Mouse (Mus musculus): ENCODE measurements around the gene Mybpc3. TPM values are rescaled to one million over a fixed set of nuclear protein-coding genes. Genes with fewer than 3 reads are reported as not detected.
A peak's percentile ranks its signal among the peaks of the same experiment; 100 is the strongest.

Gene Mybpc3
- polyA plus RNA-seq, 1 experiment from 2014 or later, result not detected

DNA sequence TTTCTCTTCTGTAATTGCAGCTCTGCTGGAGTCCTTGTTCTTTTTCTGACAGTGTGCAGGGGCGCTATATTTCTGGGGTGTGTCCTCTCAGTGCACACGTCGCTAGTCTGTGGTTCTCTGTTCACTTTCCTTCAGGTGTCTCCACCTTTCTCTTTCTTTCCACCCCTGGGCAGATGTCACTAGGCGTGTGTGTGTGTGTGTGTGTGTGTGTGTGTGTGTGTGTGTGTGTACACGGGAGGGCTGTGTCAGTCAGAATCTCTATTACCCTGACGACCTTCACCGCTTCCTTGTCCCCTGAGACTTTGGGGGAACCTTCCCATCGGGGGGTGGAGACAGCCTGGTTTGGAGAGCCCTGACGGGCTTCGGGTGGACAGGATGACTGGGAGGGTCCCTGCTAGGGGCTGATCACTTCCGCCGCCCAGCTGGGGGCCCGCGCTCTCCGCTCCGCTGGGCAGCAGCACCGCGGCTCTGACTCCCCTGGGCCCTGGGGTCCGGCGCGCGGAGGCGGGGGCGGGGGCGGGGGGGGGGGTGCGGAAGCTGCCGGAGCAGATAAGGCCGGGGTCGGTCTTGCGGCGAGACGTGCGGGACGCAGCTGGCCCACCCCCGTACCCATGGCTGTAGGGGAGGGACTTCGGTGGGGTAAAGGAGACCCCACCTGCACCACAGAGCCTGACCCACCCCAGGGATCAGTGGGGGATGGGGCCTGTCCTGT lies 39.5 kb upstream of the Mybpc3 start:
- peak; percentile 77 for ATAC-seq
- peak overlapping the region; percentile 71 for H3K9ac ChIP-seq (ENCODE audit: low read depth, low read length)
- peak overlapping the region; percentile 92 for H3K4me2 ChIP-seq (ENCODE audit: low read depth, low read length)
- H3K36me3 ChIP-seq (ENCODE audit: control insufficient read depth, insufficient read depth, low read length), result no peaks in the 10 kb centered on the region
- no peaks in the 10 kb centered on the region for H3K27me3 ChIP-seq (replicated peaks; ENCODE audit: control insufficient read depth, insufficient read depth, low read length)
- WGBS, result 1% methylated on average over 33 of the region's 36 CpGs
- peaks cover 5% of the 10 kb centered on the region; the same call in 1 of the 2 replicates for H3K4me1 ChIP-seq (ENCODE audit: control insufficient read depth, insufficient read depth, low read length)
- no peaks in the 10 kb centered on the region for H3K9me3 ChIP-seq (ENCODE audit: control insufficient read depth, low read length)
- no peak overlapping the region for H3K27ac ChIP-seq (ENCODE audit: low read length)
- H3K4me3 ChIP-seq (ENCODE audit: low read length), result peak overlapping the region; percentile 50

DNA sequence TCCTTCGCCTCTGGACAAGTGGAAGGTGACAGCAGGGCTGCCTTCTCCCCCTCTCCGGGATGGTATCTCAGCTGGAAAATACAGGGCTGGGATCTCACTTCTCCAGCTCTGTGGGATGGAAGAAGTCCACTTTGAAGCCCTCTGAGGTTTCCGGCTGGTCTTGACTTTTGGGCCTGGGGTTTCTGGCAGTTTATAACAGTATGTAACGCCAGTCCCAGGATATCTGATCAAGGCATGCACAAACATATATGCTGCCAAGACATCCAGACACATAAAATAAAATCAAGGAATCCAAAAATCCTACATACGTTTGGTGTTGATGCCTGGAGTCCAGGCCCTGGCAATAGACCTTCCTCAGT lies 38.9 kb upstream of the Mybpc3 start:
- Histone ChIP-seq H3K36me3 (ENCODE audit: control insufficient read depth, insufficient read depth, low read length) (no peaks in the 10 kb centered on the region), H3K4me3 (ENCODE audit: low read length) (peak overlapping the region; percentile 50), H3K27ac (ENCODE audit: low read length) (no peak overlapping the region), H3K4me1 (ENCODE audit: control insufficient read depth, insufficient read depth, low read length) (peaks cover 5% of the 10 kb centered on the region; the same call in 1 of the 2 replicates), H3K27me3 (replicated peaks; ENCODE audit: control insufficient read depth, insufficient read depth, low read length) (no peaks in the 10 kb centered on the region), H3K4me2 (ENCODE audit: low read depth, low read length) (peak overlapping the region; percentile 92), H3K9me3 (ENCODE audit: control insufficient read depth, low read length) (no peaks in the 10 kb centered on the region), H3K9ac (ENCODE audit: low read depth, low read length) (peak overlapping the region; percentile 71)
- no peak for ATAC-seq
- 34% methylated on average over 5 of the region's 5 CpGs for WGBS

DNA sequence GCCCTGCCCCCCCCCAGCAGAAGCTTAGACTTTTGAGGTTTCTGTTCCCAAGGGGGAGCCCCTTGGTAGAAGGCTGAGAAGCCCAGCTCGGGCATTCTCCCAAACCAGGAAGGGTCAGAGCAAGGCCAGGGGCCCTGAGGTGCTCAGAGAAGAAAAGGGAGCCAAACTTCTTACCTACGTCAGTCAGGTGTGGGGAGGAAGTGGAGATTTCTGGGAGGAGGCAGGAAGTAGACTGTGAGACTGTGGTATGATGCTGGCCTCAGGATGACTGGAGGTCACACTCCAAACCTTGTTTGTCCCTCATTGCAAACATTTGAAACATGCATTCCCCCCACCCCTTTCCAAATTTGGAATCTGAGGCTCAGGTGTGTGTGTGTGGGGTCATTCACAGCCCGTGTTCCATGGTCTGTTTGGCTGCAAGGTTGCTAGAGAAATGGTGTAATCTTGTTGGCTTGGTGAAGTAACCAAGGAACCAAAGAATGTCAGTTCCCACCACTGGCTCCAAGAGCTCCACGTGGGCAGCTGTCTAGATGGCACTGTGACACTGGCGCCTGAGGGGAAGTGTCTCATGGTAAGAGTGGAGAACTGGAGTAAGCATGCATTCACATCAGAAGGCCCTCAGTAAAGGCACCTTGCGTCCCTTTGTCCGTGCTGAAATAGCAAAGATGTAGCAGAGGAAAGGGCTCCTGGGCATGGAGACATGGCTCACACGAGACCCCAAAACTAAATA lies 37.0 kb upstream of the Mybpc3 start:
- no peak overlapping the region for H3K4me2 ChIP-seq (ENCODE audit: low read depth, low read length)
- no peaks in the 10 kb centered on the region for H3K27me3 ChIP-seq (replicated peaks; ENCODE audit: control insufficient read depth, insufficient read depth, low read length)
- H3K9me3 ChIP-seq (ENCODE audit: control insufficient read depth, low read length), result no peaks in the 10 kb centered on the region
- no peaks in the 10 kb centered on the region for H3K36me3 ChIP-seq (ENCODE audit: control insufficient read depth, insufficient read depth, low read length)
- ATAC-seq, result no peak
- H3K9ac ChIP-seq (ENCODE audit: low read depth, low read length), result no peak overlapping the region
- peaks cover 5% of the 10 kb centered on the region; the same call in 1 of the 2 replicates for H3K4me1 ChIP-seq (ENCODE audit: control insufficient read depth, insufficient read depth, low read length)
- WGBS, result 68% methylated on average over 8 of the region's 8 CpGs
- no peak overlapping the region for H3K27ac ChIP-seq (ENCODE audit: low read length)
- no peak overlapping the region for H3K4me3 ChIP-seq (ENCODE audit: low read length)

DNA sequence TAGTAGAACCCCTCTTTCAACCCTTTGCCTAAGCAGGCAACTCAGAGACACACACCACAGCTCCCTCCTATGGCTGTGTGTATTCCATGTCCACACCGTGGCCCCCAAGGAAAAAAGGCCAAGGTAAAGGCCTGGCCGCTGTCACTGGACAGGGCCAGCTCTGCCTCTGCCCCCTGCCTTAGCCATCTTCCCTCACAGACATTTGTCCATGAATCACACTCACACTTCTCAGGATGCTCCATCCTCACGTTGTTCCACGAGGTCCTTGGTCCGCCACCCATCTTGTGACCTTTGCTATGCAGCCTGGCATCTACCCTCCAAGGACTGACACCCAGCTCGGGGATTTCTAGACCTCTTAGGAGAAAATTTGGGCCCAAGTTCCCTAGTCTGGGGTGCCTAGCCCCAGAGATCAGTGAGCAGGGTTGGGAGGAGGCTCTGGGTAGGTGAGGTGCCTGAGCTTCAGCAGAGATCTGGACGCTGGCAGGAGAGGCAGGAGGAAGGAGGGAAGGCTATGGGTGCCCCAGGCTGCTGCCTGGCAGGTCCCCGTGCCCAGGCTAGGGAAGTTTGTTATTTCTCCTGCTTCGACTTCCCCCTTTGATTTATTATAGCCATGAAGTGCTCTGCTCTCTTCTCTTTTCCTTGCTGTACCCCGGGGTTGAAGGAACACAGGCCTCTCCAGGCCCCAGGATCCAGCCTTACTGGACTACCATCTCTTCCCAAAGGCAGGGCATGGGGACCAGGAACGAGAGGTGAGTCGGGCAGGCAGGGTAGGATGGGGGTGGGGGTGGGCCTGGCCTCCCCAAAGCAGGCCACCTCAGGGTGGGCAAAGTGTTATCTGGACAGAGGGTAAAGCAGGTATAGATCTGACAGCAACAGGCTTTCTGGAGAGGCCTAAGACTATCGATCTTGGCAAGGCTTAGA lies 35.9 kb upstream of the Mybpc3 start, which contains the start of gene Spi1:
Gene Spi1, plus strand, starts transcription at position 616 of the 921 bp plus-strand sequence.
- H3K36me3 ChIP-seq (ENCODE audit: control insufficient read depth, insufficient read depth, low read length), result no peaks in the 10 kb centered on the region
- H3K27me3 ChIP-seq (replicated peaks; ENCODE audit: control insufficient read depth, insufficient read depth, low read length), result no peaks in the 10 kb centered on the region
- ATAC-seq, result no peak
- 74% methylated on average over 13 of the region's 13 CpGs for WGBS
- H3K9me3 ChIP-seq (ENCODE audit: control insufficient read depth, low read length), result no peaks in the 10 kb centered on the region
- H3K4me3 ChIP-seq (ENCODE audit: low read length), result no peak within 1 kb of the TSS
- no peak within 1 kb of the TSS for H3K9ac ChIP-seq (ENCODE audit: low read depth, low read length)
- H3K27ac ChIP-seq (ENCODE audit: low read length), result peak within 1 kb of the TSS; percentile 34; the same call in 1 of the 2 replicates
- H3K4me1 ChIP-seq (ENCODE audit: control insufficient read depth, insufficient read depth, low read length), result peaks cover 5% of the 10 kb centered on the region; the same call in 1 of the 2 replicates
- no peak within 1 kb of the TSS for H3K4me2 ChIP-seq (ENCODE audit: low read depth, low read length)

DNA sequence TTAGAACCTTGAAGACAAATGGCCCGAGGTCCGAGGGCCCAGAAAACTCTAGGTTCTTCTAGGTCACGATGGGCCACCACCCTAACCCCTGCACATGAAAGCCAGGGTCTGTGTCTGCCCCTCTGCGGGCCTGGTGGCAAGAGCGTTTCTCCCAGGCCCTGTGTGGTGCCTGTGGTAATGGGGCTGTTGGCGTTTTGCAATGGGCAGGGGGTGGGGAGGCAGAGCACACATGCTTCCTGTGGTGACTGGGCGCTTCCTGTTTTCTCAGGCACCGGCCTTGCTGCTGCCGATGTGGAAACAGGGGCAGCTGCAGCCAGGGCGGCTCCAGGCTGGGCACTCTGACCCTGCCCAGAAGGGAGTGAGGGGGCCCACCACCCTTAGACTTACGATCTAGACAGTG lies 35.1 kb upstream of the Mybpc3 start:
- WGBS, result 67% methylated on average over 11 of the region's 11 CpGs
- no peaks in the 10 kb centered on the region for H3K27me3 ChIP-seq (replicated peaks; ENCODE audit: control insufficient read depth, insufficient read depth, low read length)
- ATAC-seq, result peak; percentile 12; the same call in 1 of the 2 replicates
- H3K4me1 ChIP-seq (ENCODE audit: control insufficient read depth, insufficient read depth, low read length), result peaks cover 5% of the 10 kb centered on the region; the same call in 1 of the 2 replicates
- H3K36me3 ChIP-seq (ENCODE audit: control insufficient read depth, insufficient read depth, low read length), result no peaks in the 10 kb centered on the region
- no peak overlapping the region for H3K9ac ChIP-seq (ENCODE audit: low read depth, low read length)
- H3K4me3 ChIP-seq (ENCODE audit: low read length), result no peak overlapping the region
- H3K9me3 ChIP-seq (ENCODE audit: control insufficient read depth, low read length), result no peaks in the 10 kb centered on the region
- H3K27ac ChIP-seq (ENCODE audit: low read length), result peak overlapping the region; percentile 34; the same call in 1 of the 2 replicates
- no peak overlapping the region for H3K4me2 ChIP-seq (ENCODE audit: low read depth, low read length)

DNA sequence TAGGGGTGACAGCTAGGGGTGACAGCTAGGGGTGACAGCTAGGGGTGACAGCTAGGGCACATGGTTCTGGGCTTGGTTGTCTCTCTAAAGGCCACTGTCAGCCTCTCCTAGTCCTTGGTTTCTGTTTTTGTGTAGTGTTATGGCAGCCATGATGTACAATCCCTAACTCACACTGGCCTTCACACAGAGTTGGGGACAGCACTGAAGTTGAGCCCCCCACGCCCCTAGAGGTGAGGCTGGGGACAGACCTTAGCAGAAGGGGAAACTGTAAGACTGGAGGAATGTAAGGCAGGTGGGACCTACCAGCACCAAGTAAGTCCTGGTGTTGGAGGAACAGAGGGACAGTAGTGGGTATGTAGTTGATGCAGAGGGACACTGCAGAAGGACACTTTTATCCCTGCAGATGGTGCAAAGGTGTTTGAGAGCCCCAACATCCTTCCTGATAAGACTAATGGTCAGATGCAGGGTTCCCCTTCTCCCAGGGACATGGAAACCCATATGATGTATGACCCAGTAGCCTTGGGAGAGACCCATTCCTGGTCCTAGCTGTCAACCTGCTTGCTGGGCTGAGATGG lies 34.5 kb upstream of the Mybpc3 start:
- Histone ChIP-seq H3K4me1 (ENCODE audit: control insufficient read depth, insufficient read depth, low read length) (peaks cover 2% of the 10 kb centered on the region; the same call in 1 of the 2 replicates), H3K4me2 (ENCODE audit: low read depth, low read length) (no peak overlapping the region), H3K27me3 (replicated peaks; ENCODE audit: control insufficient read depth, insufficient read depth, low read length) (no peaks in the 10 kb centered on the region), H3K4me3 (ENCODE audit: low read length) (no peak overlapping the region), H3K36me3 (ENCODE audit: control insufficient read depth, insufficient read depth, low read length) (no peaks in the 10 kb centered on the region), H3K27ac (ENCODE audit: low read length) (peak overlapping the region; percentile 34; the same call in 1 of the 2 replicates), H3K9ac (ENCODE audit: low read depth, low read length) (no peak overlapping the region), H3K9me3 (ENCODE audit: control insufficient read depth, low read length) (no peaks in the 10 kb centered on the region)
- ATAC-seq, result no peak
- WGBS, result 66% methylated on average over 1 of the region's 1 CpGs

DNA sequence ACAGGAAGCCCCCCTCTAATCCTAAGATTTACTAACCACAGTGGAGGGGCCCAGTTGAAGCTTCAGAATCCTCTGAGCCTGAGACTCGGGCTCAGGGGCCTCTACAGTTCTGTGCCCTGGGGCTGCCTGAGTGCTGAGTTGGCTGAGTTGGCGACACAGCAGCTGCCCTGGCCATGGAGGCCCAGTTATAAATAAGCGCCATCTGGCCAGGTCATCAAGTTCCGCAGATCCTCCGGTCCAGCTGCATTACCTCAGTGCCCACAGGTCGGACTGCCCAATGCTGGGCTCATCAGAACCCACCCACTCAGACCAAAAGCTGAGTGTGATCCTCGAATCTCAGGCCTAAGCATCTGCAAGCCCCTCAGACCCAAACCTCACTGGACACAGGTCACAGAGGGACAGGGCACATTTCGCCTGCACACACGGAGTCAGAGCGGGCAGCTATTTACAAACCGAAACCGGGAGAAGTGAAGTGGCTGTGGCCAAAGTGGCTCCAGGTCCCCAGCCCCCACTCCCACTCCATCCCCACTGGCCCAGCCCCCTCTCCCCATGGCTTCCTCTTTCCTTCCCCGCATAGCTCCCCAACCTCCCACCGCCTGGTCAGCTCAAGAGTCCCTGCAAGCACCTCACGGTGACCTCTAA lies 33.6 kb upstream of the Mybpc3 start:
- Histone ChIP-seq H3K4me3 (ENCODE audit: low read length) (no peak overlapping the region), H3K9me3 (ENCODE audit: control insufficient read depth, low read length) (no peaks in the 10 kb centered on the region), H3K27me3 (replicated peaks; ENCODE audit: control insufficient read depth, insufficient read depth, low read length) (no peaks in the 10 kb centered on the region), H3K9ac (ENCODE audit: low read depth, low read length) (peak overlapping the region; percentile 2; the same call in 1 of the 2 replicates), H3K27ac (ENCODE audit: low read length) (peak overlapping the region; percentile 2; the same call in 1 of the 2 replicates), H3K4me1 (ENCODE audit: control insufficient read depth, insufficient read depth, low read length) (no peaks in the 10 kb centered on the region), H3K4me2 (ENCODE audit: low read depth, low read length) (no peak overlapping the region), H3K36me3 (ENCODE audit: control insufficient read depth, insufficient read depth, low read length) (no peaks in the 10 kb centered on the region)
- WGBS, result 81% methylated on average over 15 of the region's 15 CpGs
- ATAC-seq, result no peak

DNA sequence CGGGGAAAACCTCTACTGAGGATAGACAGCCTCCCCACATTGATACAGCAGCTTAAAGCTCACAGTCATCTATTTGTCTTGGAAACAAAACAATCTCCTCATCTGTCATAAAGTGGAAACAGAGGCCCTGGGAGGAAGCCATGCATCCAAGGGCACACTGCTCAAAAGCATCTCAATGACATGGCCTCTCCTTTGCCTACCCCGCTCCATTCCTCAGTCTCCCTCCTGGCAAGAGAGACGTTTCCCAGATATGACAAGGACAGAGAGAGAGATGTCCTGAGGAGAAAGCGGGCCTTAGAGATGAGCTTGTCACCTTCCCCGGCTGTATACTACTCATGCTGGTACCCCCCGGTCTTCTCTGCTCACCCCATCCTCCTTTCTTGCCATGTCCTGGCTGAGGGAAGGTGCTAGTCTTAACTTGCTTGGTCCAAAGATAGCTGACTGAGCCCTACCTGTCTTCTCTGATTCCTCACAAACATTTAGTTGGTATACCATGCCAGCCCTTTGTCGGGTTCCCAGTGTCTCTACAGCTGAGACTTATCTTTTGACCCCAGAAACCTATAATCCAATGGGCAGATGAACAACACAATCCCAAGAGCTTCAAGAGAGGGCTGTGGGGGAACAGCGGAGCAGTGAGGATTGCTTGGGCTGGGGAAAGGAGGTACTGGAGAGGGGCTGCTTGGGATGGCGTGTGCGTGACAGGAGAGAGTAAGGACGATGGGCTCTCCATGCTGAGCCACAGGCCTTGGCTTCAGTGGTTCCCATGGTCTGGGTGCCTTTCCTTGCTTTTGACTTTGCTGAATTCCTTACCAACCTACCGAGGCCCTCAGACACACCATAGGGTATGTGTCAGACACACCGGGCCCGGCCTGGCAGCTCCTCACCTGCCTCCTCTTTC lies 32.2 kb upstream of the Mybpc3 start:
- H3K4me2 ChIP-seq (ENCODE audit: low read depth, low read length), result no peak overlapping the region
- no peaks in the 10 kb centered on the region for H3K27me3 ChIP-seq (replicated peaks; ENCODE audit: control insufficient read depth, insufficient read depth, low read length)
- H3K4me3 ChIP-seq (ENCODE audit: low read length), result no peak overlapping the region
- ATAC-seq, result no peak
- H3K27ac ChIP-seq (ENCODE audit: low read length), result no peak overlapping the region
- H3K36me3 ChIP-seq (ENCODE audit: control insufficient read depth, insufficient read depth, low read length), result no peaks in the 10 kb centered on the region
- no peaks in the 10 kb centered on the region for H3K9me3 ChIP-seq (ENCODE audit: control insufficient read depth, low read length)
- no peak overlapping the region for H3K9ac ChIP-seq (ENCODE audit: low read depth, low read length)
- no peaks in the 10 kb centered on the region for H3K4me1 ChIP-seq (ENCODE audit: control insufficient read depth, insufficient read depth, low read length)
- 87% methylated on average over 14 of the region's 14 CpGs for WGBS
